Mouse (Mus musculus): ENCODE results near the gene Trmt112. TPM values are rescaled to one million over a fixed set of nuclear protein-coding genes. Genes with fewer than 3 reads are reported as not detected.

Gene Trmt112
- polyA plus RNA-seq, 1 experiment from 2014 or later, result 142 TPM

GRCm38 (mm10) chr19:6928080-6928479, 18.6 kb downstream of the Trmt112 start:
- no peak overlapping the region for H3K4me3 ChIP-seq (replicated peaks; ENCODE audit: low read depth, low read length)
- DNase-seq (ENCODE audit: low spot score) (no peak), ATAC-seq (replicated peaks; ENCODE audit: low FRiP score, low read depth) (no peak)
- no peak overlapping the region for H3K27ac ChIP-seq
- H3K4me1 ChIP-seq (replicated peaks; ENCODE audit: insufficient read depth, low read length), result no peaks in the 10 kb centered on the region
- no peaks in the 10 kb centered on the region for H3K9me3 ChIP-seq (replicated peaks; ENCODE audit: low read length)
- peaks cover 36% of the 10 kb centered on the region for H3K27me3 ChIP-seq (ENCODE audit: insufficient read depth, low read length)
- H3K9ac ChIP-seq (ENCODE audit: low read depth, low read length), result no peak overlapping the region
- no peak for TF ChIP-seq CTCF (IDR thresholded peaks at IDR 0.05; ENCODE audit: low read depth)
- no peaks in the 10 kb centered on the region for H3K36me3 ChIP-seq (ENCODE audit: insufficient read depth, low read length)
- no peak overlapping the region for H3K4me2 ChIP-seq (ENCODE audit: low read length)
- WGBS, result 19% methylated on average over 9 of the region's 9 CpGs

- Histone ChIP-seq H3K27ac (no peak overlapping the region), H3K9ac (ENCODE audit: low read depth, low read length) (no peak overlapping the region), H3K4me3 (replicated peaks; ENCODE audit: low read depth, low read length) (no peak overlapping the region), H3K4me2 (ENCODE audit: low read length) (no peak overlapping the region), H3K36me3 (ENCODE audit: insufficient read depth, low read length) (no peaks in the 10 kb centered on the region), H3K27me3 (ENCODE audit: insufficient read depth, low read length) (peaks cover 40% of the 10 kb centered on the region), H3K9me3 (replicated peaks; ENCODE audit: low read length) (no peaks in the 10 kb centered on the region), H3K4me1 (replicated peaks; ENCODE audit: insufficient read depth, low read length) (peaks cover 10% of the 10 kb centered on the region; the same call in 1 of the 2 replicates)
- ATAC-seq (replicated peaks; ENCODE audit: low FRiP score, low read depth), result no peak
- no peak for DNase-seq (ENCODE audit: low spot score)
- WGBS, result no CpG with 5 or more reads among the region's 2 CpGs
- no peak for TF ChIP-seq CTCF (IDR thresholded peaks at IDR 0.05; ENCODE audit: low read depth)
These were observed 21.5 kb downstream of the Trmt112 start for GRCm38 (mm10) chr19:6931002-6931401.

GRCm38 (mm10) chr19:6932018-6932417, 22.5 kb downstream of the Trmt112 start:
- DNase-seq (ENCODE audit: low spot score) (no peak), ATAC-seq (replicated peaks; ENCODE audit: low FRiP score, low read depth) (no peak)
- Histone ChIP-seq H3K4me2 (ENCODE audit: low read length) (no peak overlapping the region), H3K36me3 (ENCODE audit: insufficient read depth, low read length) (no peaks in the 10 kb centered on the region), H3K27ac (no peak overlapping the region), H3K9me3 (replicated peaks; ENCODE audit: low read length) (no peaks in the 10 kb centered on the region), H3K4me3 (replicated peaks; ENCODE audit: low read depth, low read length) (no peak overlapping the region), H3K4me1 (replicated peaks; ENCODE audit: insufficient read depth, low read length) (peaks cover 10% of the 10 kb centered on the region; the same call in 1 of the 2 replicates), H3K27me3 (ENCODE audit: insufficient read depth, low read length) (peaks cover 32% of the 10 kb centered on the region), H3K9ac (ENCODE audit: low read depth, low read length) (no peak overlapping the region)
- no peak for TF ChIP-seq CTCF (IDR thresholded peaks at IDR 0.05; ENCODE audit: low read depth)
- WGBS, result 74% methylated on average over 1 of the region's 1 CpGs

- WGBS, result 41% methylated on average over 4 of the region's 4 CpGs
- no peak for DNase-seq (ENCODE audit: low spot score)
- Histone ChIP-seq H3K9ac (ENCODE audit: low read depth, low read length) (no peak overlapping the region), H3K4me2 (ENCODE audit: low read length) (peak overlapping the region; percentile 84; the same call in 1 of the 2 replicates), H3K9me3 (replicated peaks; ENCODE audit: low read length) (no peaks in the 10 kb centered on the region), H3K27ac (no peak overlapping the region), H3K4me1 (replicated peaks; ENCODE audit: insufficient read depth, low read length) (peaks cover 10% of the 10 kb centered on the region; the same call in 1 of the 2 replicates), H3K36me3 (ENCODE audit: insufficient read depth, low read length) (no peaks in the 10 kb centered on the region), H3K27me3 (ENCODE audit: insufficient read depth, low read length) (peaks cover 25% of the 10 kb centered on the region), H3K4me3 (replicated peaks; ENCODE audit: low read depth, low read length) (peak overlapping the region; percentile 38; the same call in 1 of the 2 replicates)
- no peak for ATAC-seq (replicated peaks; ENCODE audit: low FRiP score, low read depth)
- TF ChIP-seq CTCF (IDR thresholded peaks at IDR 0.05; ENCODE audit: low read depth), result no peak
These were observed 23.6 kb downstream of the Trmt112 start for GRCm38 (mm10) chr19:6933102-6933435.

GRCm38 (mm10) chr19:6933436-6934194, 24.1 kb downstream of the Trmt112 start:
- H3K9ac ChIP-seq (ENCODE audit: low read depth, low read length), result peak overlapping the region; percentile 49
- ATAC-seq (replicated peaks; ENCODE audit: low FRiP score, low read depth), result peak; percentile 40
- 3% methylated on average over 57 of the region's 58 CpGs for WGBS
- peaks cover 21% of the 10 kb centered on the region for H3K27me3 ChIP-seq (ENCODE audit: insufficient read depth, low read length)
- peak overlapping the region; percentile 84 for H3K4me2 ChIP-seq (ENCODE audit: low read length)
- no peaks in the 10 kb centered on the region for H3K36me3 ChIP-seq (ENCODE audit: insufficient read depth, low read length)
- no peak overlapping the region for H3K27ac ChIP-seq
- H3K9me3 ChIP-seq (replicated peaks; ENCODE audit: low read length), result no peaks in the 10 kb centered on the region
- no peak for TF ChIP-seq CTCF (IDR thresholded peaks at IDR 0.05; ENCODE audit: low read depth)
- DNase-seq (ENCODE audit: low spot score), result no peak
- peak overlapping the region; percentile 38 for H3K4me3 ChIP-seq (replicated peaks; ENCODE audit: low read depth, low read length)
- H3K4me1 ChIP-seq (replicated peaks; ENCODE audit: insufficient read depth, low read length), result peaks cover 10% of the 10 kb centered on the region; the same call in 1 of the 2 replicates

GRCm38 (mm10) chr19:6934195-6934977, 24.9 kb downstream of the Trmt112 start, which contains the start of gene Kcnk4:
Kcnk4 (minus strand) TSS chr19:6934515.
- 12% methylated on average over 23 of the region's 23 CpGs for WGBS
- Histone ChIP-seq H3K36me3 (ENCODE audit: insufficient read depth, low read length) (no peaks in the 10 kb centered on the region), H3K27me3 (ENCODE audit: insufficient read depth, low read length) (peaks cover 21% of the 10 kb centered on the region), H3K4me2 (ENCODE audit: low read length) (peak within 1 kb of the TSS; percentile 84), H3K4me1 (replicated peaks; ENCODE audit: insufficient read depth, low read length) (peaks cover 14% of the 10 kb centered on the region; the same call in 1 of the 2 replicates), H3K9me3 (replicated peaks; ENCODE audit: low read length) (no peaks in the 10 kb centered on the region), H3K9ac (ENCODE audit: low read depth, low read length) (peak within 1 kb of the TSS; percentile 49), H3K27ac (no peak within 1 kb of the TSS), H3K4me3 (replicated peaks; ENCODE audit: low read depth, low read length) (peak within 1 kb of the TSS; percentile 38)
- ATAC-seq (replicated peaks; ENCODE audit: low FRiP score, low read depth) (no peak), DNase-seq (ENCODE audit: low spot score) (no peak)
- TF ChIP-seq CTCF (IDR thresholded peaks at IDR 0.05; ENCODE audit: low read depth), result no peak
